Mouse (Mus musculus): ENCODE data around the gene Copb1. TPM values are rescaled to one million over a fixed set of nuclear protein-coding genes. Genes with fewer than 3 reads are reported as not detected.
"Not testable (repeated sequence)": the region's sequence is repeated elsewhere in the genome, so short reads cannot be mapped to it uniquely, and the experiment has no call there.

The Copb1 gene
- polyA plus RNA-seq, 1 experiment from 2014 or later = 79.0 TPM

DNA sequence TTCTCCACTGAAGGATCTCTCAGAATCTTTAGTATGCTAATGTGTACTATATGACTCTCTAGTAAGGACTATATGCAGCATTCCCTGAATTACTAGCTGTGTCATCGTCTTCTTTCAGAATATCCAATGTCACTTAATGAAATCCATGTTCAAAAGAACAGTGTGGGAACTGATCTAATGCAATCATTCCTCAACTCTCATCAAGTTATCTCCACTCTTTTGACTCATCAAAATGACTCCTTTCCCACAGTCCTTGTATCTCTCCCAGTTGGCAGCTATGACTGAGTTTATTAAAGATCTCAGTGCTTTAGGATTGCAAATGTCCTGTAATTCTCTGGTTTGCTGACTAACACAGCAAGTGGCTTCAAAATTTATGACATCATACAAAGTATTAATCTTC, 40.1 kb downstream of the Copb1 start:
- no peak overlapping the region for H3K4me2 ChIP-seq
- H3K9me3 ChIP-seq = no peaks in the 10 kb centered on the region
- no peak overlapping the region for H3K27ac ChIP-seq (replicated peaks)
- H3K36me3 ChIP-seq = peaks cover 53% of the 10 kb centered on the region
- WGBS = 79% methylated on average over 1 of the region's 1 CpGs
- no peaks in the 10 kb centered on the region for H3K27me3 ChIP-seq (replicated peaks)
- ATAC-seq (ENCODE audit: extremely low read depth, insufficient number of reproducible peaks, low FRiP score, low TSS enrichment) = no peak
- H3K4me1 ChIP-seq = no peaks in the 10 kb centered on the region
- no peak overlapping the region for H3K4me3 ChIP-seq
- no peak overlapping the region for H3K9ac ChIP-seq

DNA sequence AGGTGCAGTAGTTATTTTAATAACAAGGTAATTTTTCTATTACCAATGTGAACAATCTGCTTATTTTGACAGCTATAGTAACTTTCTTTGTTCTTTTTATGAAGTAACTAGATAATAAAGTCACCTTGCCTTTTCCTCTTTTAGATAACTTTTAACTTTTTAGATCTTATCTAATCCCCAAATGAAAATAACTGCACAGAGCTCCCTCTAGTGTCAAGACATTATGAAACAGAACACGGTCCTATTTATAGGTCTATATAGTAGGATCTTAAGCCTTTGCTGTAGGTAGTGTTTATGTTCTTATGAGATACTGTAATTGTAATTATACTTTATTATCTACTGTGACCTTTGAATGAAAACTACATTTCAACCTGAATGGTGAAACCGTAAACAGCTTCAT, 41.0 kb downstream of the Copb1 start:
- WGBS = 54% methylated on average over 2 of the region's 2 CpGs
- H3K4me1 ChIP-seq = no peaks in the 10 kb centered on the region

DNA sequence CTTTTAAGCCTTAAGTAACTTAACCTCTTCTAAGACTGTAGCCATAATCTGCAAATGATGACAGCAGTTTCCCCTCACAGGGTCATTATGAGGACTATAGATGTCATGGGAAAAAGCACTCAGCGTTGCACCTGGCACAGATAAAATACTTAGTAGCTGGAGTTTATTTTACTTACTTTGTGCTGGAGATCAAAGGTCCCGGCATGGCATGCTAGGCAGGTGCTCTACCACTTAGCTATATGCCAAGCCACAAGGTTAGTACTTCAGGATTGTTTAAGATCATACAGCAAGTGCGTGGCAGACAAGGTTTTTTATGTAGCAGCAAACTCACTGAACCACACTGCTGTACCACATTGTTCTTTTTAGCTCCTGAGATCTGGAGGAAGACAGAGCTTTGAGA, 43.9 kb downstream of the Copb1 start:
- Histone ChIP-seq H3K27ac (replicated peaks) (no peak overlapping the region), H3K36me3 (peaks cover 36% of the 10 kb centered on the region), H3K4me2 (no peak overlapping the region), H3K27me3 (replicated peaks) (no peaks in the 10 kb centered on the region), H3K9me3 (no peaks in the 10 kb centered on the region), H3K4me1 (no peaks in the 10 kb centered on the region), H3K9ac (no peak overlapping the region), H3K4me3 (no peak overlapping the region)
- ATAC-seq (ENCODE audit: extremely low read depth, insufficient number of reproducible peaks, low FRiP score, low TSS enrichment) = no peak
- 77% methylated on average over 3 of the region's 3 CpGs for WGBS

More for the DNA sequence above, 41.0 kb downstream of the Copb1 start:
- Histone ChIP-seq H3K36me3 (peaks cover 57% of the 10 kb centered on the region), H3K9me3 (no peaks in the 10 kb centered on the region), H3K27me3 (replicated peaks) (no peaks in the 10 kb centered on the region), H3K4me3 (no peak overlapping the region), H3K27ac (replicated peaks) (no peak overlapping the region), H3K4me2 (no peak overlapping the region), H3K9ac (no peak overlapping the region)
- no peak for ATAC-seq (ENCODE audit: extremely low read depth, insufficient number of reproducible peaks, low FRiP score, low TSS enrichment)

DNA sequence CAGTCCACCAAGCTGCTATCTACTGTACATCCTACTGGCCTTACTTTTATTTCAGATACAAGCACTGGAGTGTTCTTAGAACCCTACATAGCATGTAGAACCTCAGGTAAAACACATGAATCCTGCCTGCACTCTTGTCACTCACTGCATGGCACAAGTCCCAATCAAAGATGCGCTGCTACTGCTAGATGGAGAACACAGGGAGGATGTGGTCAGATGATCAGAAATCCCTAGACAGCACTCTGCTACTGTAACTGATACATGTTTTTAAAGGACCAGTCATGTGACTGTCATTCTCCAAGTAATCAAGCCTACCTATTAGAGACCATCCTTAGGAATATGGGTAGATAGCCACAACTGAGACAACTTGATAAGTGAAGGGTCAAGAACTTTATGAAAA, 44.7 kb downstream of the Copb1 start:
- Histone ChIP-seq H3K4me2 (no peak overlapping the region), H3K4me3 (no peak overlapping the region), H3K27me3 (replicated peaks) (no peaks in the 10 kb centered on the region), H3K4me1 (no peaks in the 10 kb centered on the region), H3K27ac (replicated peaks) (no peak overlapping the region), H3K9me3 (no peaks in the 10 kb centered on the region), H3K9ac (no peak overlapping the region), H3K36me3 (peaks cover 31% of the 10 kb centered on the region)
- 87% methylated on average over 1 of the region's 1 CpGs for WGBS
- no peak for ATAC-seq (ENCODE audit: extremely low read depth, insufficient number of reproducible peaks, low FRiP score, low TSS enrichment)

DNA sequence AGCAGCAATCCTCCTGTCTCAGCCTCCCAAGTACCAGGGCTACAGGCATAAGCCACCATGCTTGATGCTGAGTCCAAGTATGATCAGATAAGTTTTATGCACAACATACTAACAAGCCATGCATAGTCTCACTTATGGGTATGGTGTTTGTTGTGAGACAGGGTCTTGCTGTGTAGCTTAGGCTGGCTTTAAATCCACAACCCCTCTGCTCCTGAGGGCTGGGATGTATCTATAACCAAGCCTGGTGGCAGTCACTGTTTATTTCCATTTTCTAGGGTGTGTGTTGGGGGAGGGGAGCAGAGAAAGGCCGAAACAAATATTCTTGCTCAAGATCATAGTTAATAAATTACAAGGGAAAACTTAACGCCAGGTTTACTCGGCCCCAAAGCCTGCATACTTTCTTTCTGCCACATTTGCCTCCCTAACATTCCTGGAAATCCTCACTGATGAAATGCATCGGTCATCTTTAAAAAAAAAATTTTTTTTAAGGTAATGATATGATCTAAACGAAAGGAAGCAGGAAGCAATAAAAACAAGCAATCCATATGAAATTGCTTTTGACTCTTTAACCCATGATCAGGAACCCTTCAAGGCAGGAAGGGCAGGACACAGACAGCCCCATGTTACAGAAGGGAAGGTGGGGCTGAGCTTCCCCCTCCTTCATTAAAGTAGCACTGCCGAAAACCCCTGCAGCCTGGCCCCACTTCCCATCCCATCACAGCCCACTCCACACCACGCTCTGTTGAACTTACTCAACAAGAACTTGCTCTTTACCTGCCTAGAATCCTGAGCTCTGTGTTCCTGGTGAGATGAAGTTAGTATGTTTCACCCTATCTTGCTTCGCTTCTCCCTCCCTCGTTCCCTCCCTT, 50.8 kb downstream of the Copb1 start:
- Histone ChIP-seq H3K4me2 (no peak overlapping the region), H3K27me3 (replicated peaks) (no peaks in the 10 kb centered on the region), H3K36me3 (peaks cover 2% of the 10 kb centered on the region; the same call in 1 of the 2 replicates), H3K9ac (no peak overlapping the region), H3K4me3 (no peak overlapping the region), H3K27ac (replicated peaks) (0 out of 2 replicates have a peak overlapping the region, but pooled peaks have one; percentile 0), H3K9me3 (no peaks in the 10 kb centered on the region), H3K4me1 (peaks cover 47% of the 10 kb centered on the region)
- no peak for ATAC-seq (ENCODE audit: extremely low read depth, insufficient number of reproducible peaks, low FRiP score, low TSS enrichment)
- 58% methylated on average over 9 of the region's 9 CpGs for WGBS

DNA sequence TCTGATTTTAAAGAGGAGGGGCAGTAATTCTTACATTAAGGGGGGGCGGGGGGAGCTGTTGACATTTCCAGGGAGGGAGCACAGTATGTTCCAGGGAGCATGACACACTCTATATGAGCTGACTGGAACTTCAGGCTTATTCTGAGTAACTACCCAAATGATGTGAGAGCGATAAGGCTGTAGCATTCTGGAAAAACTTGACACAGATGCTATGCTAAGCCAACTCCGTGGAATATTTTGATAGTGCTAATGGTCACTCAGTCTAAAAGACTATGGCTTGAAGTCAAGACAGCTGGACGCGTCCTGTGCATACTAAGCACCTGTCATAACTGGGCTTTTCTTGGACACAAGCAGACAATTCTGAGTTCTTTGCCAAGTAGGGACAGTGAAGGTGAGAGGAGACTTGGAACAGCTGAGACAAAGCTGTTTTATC, 51.5 kb downstream of the Copb1 start:
- Histone ChIP-seq H3K4me3 (no peak overlapping the region), H3K9me3 (no peaks in the 10 kb centered on the region), H3K4me1 (peaks cover 52% of the 10 kb centered on the region), H3K36me3 (no peaks in the 10 kb centered on the region), H3K9ac (no peak overlapping the region), H3K27ac (replicated peaks) (0 out of 2 replicates have a peak overlapping the region, but pooled peaks have one; percentile 0), H3K27me3 (replicated peaks) (no peaks in the 10 kb centered on the region), H3K4me2 (no peak overlapping the region)
- WGBS = 55% methylated on average over 5 of the region's 5 CpGs
- ATAC-seq (ENCODE audit: extremely low read depth, insufficient number of reproducible peaks, low FRiP score, low TSS enrichment) = no peak

DNA sequence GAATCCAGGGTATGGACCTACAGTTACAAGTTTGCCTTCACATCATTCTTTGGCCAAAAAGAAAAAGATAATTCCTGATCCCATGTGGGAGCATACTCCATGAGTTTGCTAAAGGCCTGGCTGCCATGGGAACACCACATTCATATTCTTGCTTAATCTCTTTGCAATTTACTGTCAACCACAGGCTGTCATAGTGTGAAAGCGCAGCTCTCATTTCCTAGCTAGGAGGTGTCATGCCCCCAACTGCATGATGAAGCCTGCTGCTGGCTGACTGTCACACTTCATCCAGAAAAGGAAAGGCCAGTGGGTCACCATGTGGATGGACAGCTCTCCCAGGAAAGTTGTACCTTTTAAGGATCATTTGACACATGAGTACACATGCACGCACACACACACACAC, 53.9 kb downstream of the Copb1 start:
- Histone ChIP-seq H3K9ac (no peak overlapping the region), H3K27me3 (replicated peaks) (no peaks in the 10 kb centered on the region), H3K4me3 (no peak overlapping the region), H3K9me3 (no peaks in the 10 kb centered on the region), H3K4me2 (no peak overlapping the region), H3K4me1 (peaks cover 52% of the 10 kb centered on the region), H3K36me3 (no peaks in the 10 kb centered on the region), H3K27ac (replicated peaks) (peak overlapping the region; percentile 88)
- no peak for ATAC-seq (ENCODE audit: extremely low read depth, insufficient number of reproducible peaks, low FRiP score, low TSS enrichment)
- 53% methylated on average over 2 of the region's 2 CpGs for WGBS

DNA sequence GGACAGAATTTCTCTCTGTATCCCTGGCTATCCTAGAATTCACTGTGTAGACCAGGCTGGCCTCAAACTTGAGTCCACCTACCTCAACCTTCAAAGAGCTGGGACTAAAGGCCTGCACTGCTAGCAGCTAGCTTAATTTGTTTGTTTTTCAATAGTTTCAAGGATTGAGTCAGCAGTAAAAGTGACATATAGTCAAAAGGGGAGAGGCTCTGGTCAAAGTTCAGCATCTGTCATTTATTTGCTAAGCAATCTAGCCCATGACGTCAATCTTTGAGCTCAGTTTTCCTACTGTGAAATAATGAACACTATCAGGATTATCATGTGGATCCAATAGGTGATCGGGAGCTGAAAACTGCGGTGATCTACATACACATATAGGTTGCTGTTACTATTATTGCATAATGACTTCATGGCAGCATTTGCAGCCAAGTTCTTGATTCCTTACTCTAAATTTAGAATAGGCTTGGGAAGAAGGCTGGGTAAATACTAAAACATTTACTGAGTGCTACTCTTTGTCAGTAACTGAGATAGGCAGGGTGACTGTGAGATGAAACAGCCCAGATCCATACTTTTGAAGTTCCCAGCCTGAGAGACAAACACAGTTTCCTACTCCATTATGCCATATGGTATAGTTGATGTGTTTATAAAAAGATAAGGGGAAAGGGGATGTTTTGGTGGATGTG, 54.9 kb downstream of the Copb1 start:
- no peak; the same call in 1 of the 2 replicates for ATAC-seq (ENCODE audit: extremely low read depth, insufficient number of reproducible peaks, low FRiP score, low TSS enrichment)
- Histone ChIP-seq H3K4me2 (no peak overlapping the region), H3K27ac (replicated peaks) (peak overlapping the region; percentile 88), H3K4me3 (no peak overlapping the region), H3K36me3 (no peaks in the 10 kb centered on the region), H3K4me1 (peaks cover 52% of the 10 kb centered on the region), H3K9me3 (no peaks in the 10 kb centered on the region), H3K9ac (no peak overlapping the region), H3K27me3 (replicated peaks) (no peaks in the 10 kb centered on the region)
- WGBS = 15% methylated on average over 3 of the region's 3 CpGs

DNA sequence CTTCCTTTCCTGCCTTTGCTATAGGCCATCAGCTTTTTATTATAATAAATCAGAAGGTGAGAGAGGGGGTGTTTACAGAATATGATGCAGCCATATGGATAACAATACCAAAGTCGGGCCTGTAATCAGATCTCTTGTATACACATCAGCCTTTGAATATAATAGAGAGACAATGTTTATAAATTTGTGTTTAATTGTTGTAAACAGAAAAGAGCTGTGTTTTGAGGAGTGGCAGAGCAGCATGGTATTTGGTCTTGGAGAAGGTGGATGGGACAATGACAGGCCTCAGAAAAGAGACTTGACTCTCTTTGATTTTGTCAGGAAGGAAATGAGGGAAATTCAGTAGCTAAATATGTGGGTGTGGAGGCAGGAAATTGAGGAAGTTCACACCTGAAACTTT, 56.3 kb downstream of the Copb1 start:
- H3K4me2 ChIP-seq = no peak overlapping the region
- H3K9ac ChIP-seq = no peak overlapping the region
- H3K4me3 ChIP-seq = no peak overlapping the region
- no peaks in the 10 kb centered on the region for H3K9me3 ChIP-seq
- H3K27ac ChIP-seq (replicated peaks) = 0 out of 2 replicates have a peak overlapping the region, but pooled peaks have one; percentile 88
- 84% methylated on average over 1 of the region's 1 CpGs for WGBS
- H3K36me3 ChIP-seq = no peaks in the 10 kb centered on the region
- H3K27me3 ChIP-seq (replicated peaks) = no peaks in the 10 kb centered on the region
- H3K4me1 ChIP-seq = peaks cover 45% of the 10 kb centered on the region
- ATAC-seq (ENCODE audit: extremely low read depth, insufficient number of reproducible peaks, low FRiP score, low TSS enrichment) = no peak

DNA sequence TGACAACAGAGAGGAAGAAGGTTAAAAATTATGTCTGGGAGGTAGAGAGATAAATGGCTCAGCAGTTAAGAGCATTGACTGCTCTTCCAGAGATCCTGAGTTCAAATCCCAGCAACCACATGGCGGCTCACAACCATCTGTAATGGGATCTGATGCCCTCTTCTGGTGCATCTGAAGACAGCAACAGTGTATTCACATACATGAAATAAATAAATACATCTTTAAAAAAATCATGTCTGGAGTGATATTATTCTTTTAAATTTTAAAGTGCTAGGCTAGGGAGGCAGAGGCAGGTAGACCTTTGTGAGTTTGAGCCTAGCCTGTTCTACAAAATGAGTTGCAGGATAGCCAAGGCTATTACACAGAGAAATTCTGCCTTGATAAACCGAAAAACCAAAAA, 57.9 kb downstream of the Copb1 start:
- H3K9me3 ChIP-seq; H3K27me3 ChIP-seq (replicated peaks); H3K27ac ChIP-seq (replicated peaks); H3K4me2 ChIP-seq; H3K36me3 ChIP-seq; H3K9ac ChIP-seq; ATAC-seq (ENCODE audit: extremely low read depth, insufficient number of reproducible peaks, low FRiP score, low TSS enrichment); H3K4me3 ChIP-seq: not testable (repeated sequence)
- peaks cover 29% of the 10 kb centered on the region for H3K4me1 ChIP-seq
- 86% methylated on average over 2 of the region's 2 CpGs for WGBS

DNA sequence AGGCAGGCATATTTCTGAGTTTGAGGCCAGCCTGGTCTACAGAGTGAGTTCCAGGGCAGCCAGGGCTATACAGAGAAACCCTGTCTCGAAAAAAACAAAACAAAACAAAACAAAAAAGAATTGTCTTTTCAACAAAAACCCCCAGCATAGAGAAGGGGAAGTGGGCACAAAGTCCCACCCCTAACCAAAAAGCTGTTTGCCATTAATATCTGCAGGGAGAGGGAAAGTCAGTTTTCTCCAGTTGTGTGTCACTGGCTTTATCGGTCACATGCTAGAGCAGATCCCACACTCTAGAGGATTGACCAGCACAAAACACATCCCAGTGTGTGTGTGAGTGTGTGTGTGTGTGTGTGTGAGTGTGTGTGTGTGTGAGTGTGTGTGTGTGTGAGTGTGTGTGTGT, 59.7 kb downstream of the Copb1 start:
- not testable (repeated sequence) for H3K36me3 ChIP-seq; H3K27me3 ChIP-seq (replicated peaks); H3K4me3 ChIP-seq; H3K9me3 ChIP-seq; H3K4me2 ChIP-seq; ATAC-seq (ENCODE audit: extremely low read depth, insufficient number of reproducible peaks, low FRiP score, low TSS enrichment); H3K27ac ChIP-seq (replicated peaks); H3K9ac ChIP-seq
- peaks cover 17% of the 10 kb centered on the region for H3K4me1 ChIP-seq
- WGBS = 86% methylated on average over 2 of the region's 2 CpGs

Measured in heart, embryonic 13.5 days (tissue).